Mouse (Mus musculus) liver, embryonic 14.5 days (tissue): ENCODE measurements around the gene Il15ra. TPM values are rescaled to one million over a fixed set of nuclear protein-coding genes. Genes with fewer than 3 reads are reported as not detected.

Experiments used
- ATAC-seq: fragments of 200-750 bp; cut with Nextera tagmentation; 2 replicates; pipeline ENCODE4 v1.8.0; 2017; ENCODE audit warnings: moderate number of reproducible peaks, mild to moderate bottlenecking, moderate library complexity; ENCODE audit not compliant: insufficient read depth
- DNase-seq, 3 experiments: peaks; one replicate each; pipeline ENCODE4 v3.0.0-alpha.2; 2012 to 2013; ENCODE audit warnings: low read depth in 3 of 3, low spot score in 3 of 3
- H3K27ac ChIP-seq: fragments of 300-500 bp; sonication (generic); 2 replicates; pipeline ENCODE4 v1.5.1; 2014; ENCODE audit warnings: moderate library complexity, mild to moderate bottlenecking, control low read depth, inconsistent platforms
- H3K27me3 ChIP-seq: fragments of 300-500 bp; sonication (generic); 2 replicates; pipeline ENCODE4 v1.6.1; 2014; ENCODE audit warnings: mild to moderate bottlenecking, low read length, moderate library complexity; ENCODE audit not compliant: control insufficient read depth, insufficient read depth
- H3K36me3 ChIP-seq: fragments of 300-500 bp; sonication (generic); replicated peaks from 2 replicates; pipeline ENCODE4 v1.6.1; 2014; ENCODE audit warnings: low read depth; ENCODE audit not compliant: control insufficient read depth, insufficient read depth
- H3K4me1 ChIP-seq, 2 experiments: fragments of 200-500 bp in 1 of 2; fragments of 300-500 bp in 1 of 2; sonication (generic) in 1 of 2; replicated peaks; 2 replicates each; pipeline ENCODE4 v1.6.1; 2012 to 2014; ENCODE audit warnings: antibody characterized with exemption in 1 of 2, inconsistent platforms in 1 of 2, low read length in 1 of 2; ENCODE audit not compliant: control insufficient read depth in 2 of 2, insufficient read depth in 2 of 2
- H3K4me2 ChIP-seq: fragments of 300-500 bp; sonication (generic); 2 replicates; pipeline ENCODE4 v1.6.1; 2014; ENCODE audit warnings: low read depth, mild to moderate bottlenecking, control low read depth, moderate library complexity
- H3K4me3 ChIP-seq, 2 experiments: fragments of 200-500 bp in 1 of 2; fragments of 300-500 bp in 1 of 2; sonication (generic) in 1 of 2; 2 replicates each; pipeline ENCODE4 v1.5.1; 2012 to 2014; ENCODE audit warnings: low read depth in 2 of 2, low read length in 2 of 2, mild to moderate bottlenecking in 2 of 2, control low read depth in 1 of 2, inconsistent platforms in 1 of 2, moderate library complexity in 1 of 2; ENCODE audit not compliant: insufficient read depth in 1 of 2
- H3K9ac ChIP-seq: fragments of 300-500 bp; sonication (generic); replicated peaks from 2 replicates; pipeline ENCODE4 v1.6.1; 2014; ENCODE audit warnings: mild to moderate bottlenecking, control low read depth, moderate library complexity
- H3K9me3 ChIP-seq: fragments of 300-500 bp; sonication (generic); 2 replicates; pipeline ENCODE4 v1.6.1; 2016; ENCODE audit warnings: low read length, mixed read lengths; ENCODE audit not compliant: control insufficient read depth
- CTCF ChIP-seq: IDR thresholded peaks from 2 replicates; pipeline ENCODE4 v1.5.1; 2016; ENCODE audit warnings: antibody characterized with exemption, low read depth, control low read depth
- EP300 ChIP-seq: IDR thresholded peaks from 2 replicates; pipeline ENCODE4 v1.6.1; 2016; ENCODE audit warnings: antibody characterized with exemption, low read depth
- WGBS: fragments of 180-500 bp; shearing (Covaris S2); extraction: QIAGEN DNeasy Blood & Tissue Kit; methylation state at CpG from one replicate; pipeline ENCODE4 v1.1.7; 2014; ENCODE audit not compliant: insufficient replicate concordance; 5-methylcytosine and 5-hydroxymethylcytosine counted together
- polyA plus RNA-seq, 2 experiments: library from polyadenylated mRNA; depleted of rRNA in 1 of 2; stranded (reverse) in 1 of 2; unstranded in 1 of 2; fragments of >200 nt; fragmentation: Nextera tagmentation in 1 of 2; extraction: Ambion mirVana in 1 of 2; gene quantifications; 2 replicates each; pipeline versions ENCODE4 v1.2.1 to v1.2.3; 2012 to 2014

The Il15ra gene
- polyA plus RNA-seq, 2 experiments: 5.1 to 5.9 TPM

DNA sequence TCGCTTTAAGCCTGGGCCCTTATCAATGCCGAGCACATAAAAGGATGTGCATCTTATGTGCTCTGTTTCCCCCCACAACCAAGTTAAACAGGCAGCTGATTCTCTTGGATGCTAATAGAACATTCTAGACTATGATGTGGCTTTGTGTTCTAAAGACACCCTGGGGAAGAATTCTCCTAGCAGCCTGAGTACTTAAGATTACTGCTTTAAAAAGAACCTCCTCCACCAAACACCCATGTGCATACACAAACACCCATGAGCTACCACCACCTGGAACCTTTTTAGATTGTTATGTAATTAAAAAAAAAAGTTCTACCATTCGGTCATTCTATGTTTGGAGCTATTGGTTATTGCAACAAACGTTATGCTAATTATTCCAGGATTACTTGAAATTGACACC, 67.3 kb downstream of the Il15ra start:
- peaks cover 5 to 7% of the 10 kb centered on the region in 2 experiments; a peak in 3 of 4 replicates for H3K4me1 ChIP-seq
- H3K27ac ChIP-seq: no peak overlapping the region
- TF ChIP-seq EP300 (no peak), CTCF (no peak)
- no peak overlapping the region for H3K4me2 ChIP-seq
- DNase-seq (no peak), ATAC-seq (no peak)
- no peaks in the 10 kb centered on the region for H3K9me3 ChIP-seq
- no peak overlapping the region for H3K9ac ChIP-seq
- H3K36me3 ChIP-seq: no peaks in the 10 kb centered on the region
- no peak overlapping the region for H3K4me3 ChIP-seq
- H3K27me3 ChIP-seq: no peaks in the 10 kb centered on the region
- 57% methylated on average over 4 of the region's 4 CpGs for WGBS

- Histone ChIP-seq H3K4me3 (no peak overlapping the region), H3K27me3 (no peaks in the 10 kb centered on the region), H3K4me1 (peaks cover 9 to 13% of the 10 kb centered on the region in 2 experiments), H3K9me3 (no peaks in the 10 kb centered on the region), H3K27ac (no peak overlapping the region), H3K36me3 (no peaks in the 10 kb centered on the region), H3K4me2 (no peak overlapping the region), H3K9ac (no peak overlapping the region)
- WGBS: 81% methylated on average over 10 of the region's 10 CpGs
- TF ChIP-seq EP300 (no peak), CTCF (no peak)
- no peak for DNase-seq
- ATAC-seq: no peak
These were observed 69.3 kb downstream of the Il15ra start for GRCm38 (mm10) chr2:11774426-11774825.

DNA sequence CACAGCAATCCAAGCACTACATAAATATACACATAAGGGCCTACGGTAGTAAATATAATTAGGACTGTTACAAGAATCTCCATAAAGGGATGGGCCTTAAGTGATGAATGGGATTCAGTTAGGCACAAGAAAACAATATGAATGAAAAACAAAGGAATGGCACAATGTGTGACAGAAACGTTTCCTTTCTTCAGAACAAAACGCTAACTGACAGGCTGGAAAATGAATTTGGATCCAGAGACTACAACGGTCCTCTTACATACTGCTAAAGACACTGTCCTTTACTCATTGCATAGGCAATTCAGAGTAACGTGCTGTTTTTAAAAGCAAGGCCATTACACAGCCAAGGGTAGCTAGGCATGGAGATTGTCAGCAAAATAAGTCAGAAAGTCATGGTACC, 70.0 kb downstream of the Il15ra start:
- H3K4me3 ChIP-seq: no peak overlapping the region
- H3K9me3 ChIP-seq: no peaks in the 10 kb centered on the region
- peaks cover 9 to 15% of the 10 kb centered on the region in 2 experiments for H3K4me1 ChIP-seq
- no peak for DNase-seq
- 78% methylated on average over 5 of the region's 5 CpGs for WGBS
- ATAC-seq: no peak
- no peak for TF ChIP-seq CTCF
- TF ChIP-seq EP300: no peak
- H3K4me2 ChIP-seq: no peak overlapping the region
- no peak overlapping the region for H3K27ac ChIP-seq
- no peaks in the 10 kb centered on the region for H3K27me3 ChIP-seq
- no peak overlapping the region for H3K9ac ChIP-seq
- no peaks in the 10 kb centered on the region for H3K36me3 ChIP-seq

DNA sequence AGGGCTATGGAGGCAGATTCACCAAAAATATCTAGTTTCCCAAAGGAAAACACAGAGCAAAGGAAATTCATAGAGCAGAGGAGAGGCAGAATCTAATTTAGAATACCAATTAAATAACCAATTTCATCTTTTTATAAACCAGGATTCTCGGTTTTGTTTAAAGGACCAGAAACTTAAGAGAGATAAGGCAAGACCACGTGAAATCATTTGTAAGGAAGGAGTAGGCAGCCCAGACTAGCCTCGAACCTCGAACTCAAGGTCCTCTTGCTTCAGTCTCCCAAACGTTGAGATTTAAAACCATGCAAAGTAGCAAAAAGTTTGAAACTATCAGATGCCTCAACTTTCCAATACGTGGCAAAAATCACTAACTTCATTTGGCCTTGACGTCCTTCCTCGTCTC, 71.3 kb downstream of the Il15ra start:
- Histone ChIP-seq H3K27me3 (no peaks in the 10 kb centered on the region), H3K9ac (peak overlapping the region; percentile 58), H3K9me3 (no peaks in the 10 kb centered on the region), H3K27ac (no peak overlapping the region), H3K4me1 (peaks cover 9 to 12% of the 10 kb centered on the region in 2 experiments), H3K36me3 (no peaks in the 10 kb centered on the region; the same call in 1 of the 2 replicates), H3K4me2 (peak overlapping the region; percentile 99), H3K4me3 (peak overlapping the region; percentile 66 to 72)
- ATAC-seq (no peak), DNase-seq (no peak)
- TF ChIP-seq EP300 (no peak), CTCF (no peak)
- 16% methylated on average over 8 of the region's 8 CpGs for WGBS

- peak; percentile 91 for ATAC-seq
- under 1% methylated on average over 73 of the region's 73 CpGs for WGBS
- H3K27me3 ChIP-seq: no peaks in the 10 kb centered on the region
- peak; percentile 100 for DNase-seq
- peaks cover 9 to 12% of the 10 kb centered on the region in 2 experiments for H3K4me1 ChIP-seq
- H3K9me3 ChIP-seq: no peaks in the 10 kb centered on the region
- peak within 1 kb of the TSS; percentile 71 for H3K9ac ChIP-seq
- H3K36me3 ChIP-seq: peaks cover 5% of the 10 kb centered on the region
- peak within 1 kb of the TSS; percentile 99 for H3K4me2 ChIP-seq
- H3K27ac ChIP-seq: peak within 1 kb of the TSS; percentile 83
- H3K4me3 ChIP-seq: peak within 1 kb of the TSS; percentile 69 to 72
- TF ChIP-seq CTCF (peak; percentile 33; the same call in 1 of the 2 replicates), EP300 (no peak)
These were observed 72.3 kb downstream of the Il15ra start, which contains the start of the genes Fbh1 and Ankrd16 for GRCm38 (mm10) chr2:11777091-11778068. Gene Fbh1, minus strand, starts transcription at chr2:11777582. Gene Ankrd16, plus strand, starts transcription at chr2:11777876.
